Mouse (Mus musculus) stomach, postnatal 0 days (tissue): Measurements from ENCODE around the gene Gm4559.
"Not testable (repeated sequence)": the region's sequence is repeated elsewhere in the genome, so short reads cannot be mapped to it uniquely, and the experiment has no call there.

Experiments
- CTCF ChIP-seq: IDR thresholded peaks from 2 replicates; pipeline ENCODE4 v1.5.1; 2016; ENCODE audit warnings: antibody characterized with exemption, low read depth, mild to moderate bottlenecking, moderate library complexity
- EP300 ChIP-seq: optimal IDR thresholded peaks from 2 replicates; pipeline ENCODE3; 2016; ENCODE audit warnings: antibody characterized with exemption

GRCm38 (mm10) chr7:142296108-142296507 lies 21.9 kb upstream of the Gm4559 start:
- not testable (repeated sequence) for TF ChIP-seq CTCF, EP300
